Mouse (Mus musculus): Measurements from ENCODE around the gene Ifnab. TPM values are rescaled to one million over a fixed set of nuclear protein-coding genes. Genes with fewer than 3 reads are reported as not detected.

Ifnab gene
- total and polyA plus RNA-seq, 2 experiments from 2014 or later: not detected

DNA sequence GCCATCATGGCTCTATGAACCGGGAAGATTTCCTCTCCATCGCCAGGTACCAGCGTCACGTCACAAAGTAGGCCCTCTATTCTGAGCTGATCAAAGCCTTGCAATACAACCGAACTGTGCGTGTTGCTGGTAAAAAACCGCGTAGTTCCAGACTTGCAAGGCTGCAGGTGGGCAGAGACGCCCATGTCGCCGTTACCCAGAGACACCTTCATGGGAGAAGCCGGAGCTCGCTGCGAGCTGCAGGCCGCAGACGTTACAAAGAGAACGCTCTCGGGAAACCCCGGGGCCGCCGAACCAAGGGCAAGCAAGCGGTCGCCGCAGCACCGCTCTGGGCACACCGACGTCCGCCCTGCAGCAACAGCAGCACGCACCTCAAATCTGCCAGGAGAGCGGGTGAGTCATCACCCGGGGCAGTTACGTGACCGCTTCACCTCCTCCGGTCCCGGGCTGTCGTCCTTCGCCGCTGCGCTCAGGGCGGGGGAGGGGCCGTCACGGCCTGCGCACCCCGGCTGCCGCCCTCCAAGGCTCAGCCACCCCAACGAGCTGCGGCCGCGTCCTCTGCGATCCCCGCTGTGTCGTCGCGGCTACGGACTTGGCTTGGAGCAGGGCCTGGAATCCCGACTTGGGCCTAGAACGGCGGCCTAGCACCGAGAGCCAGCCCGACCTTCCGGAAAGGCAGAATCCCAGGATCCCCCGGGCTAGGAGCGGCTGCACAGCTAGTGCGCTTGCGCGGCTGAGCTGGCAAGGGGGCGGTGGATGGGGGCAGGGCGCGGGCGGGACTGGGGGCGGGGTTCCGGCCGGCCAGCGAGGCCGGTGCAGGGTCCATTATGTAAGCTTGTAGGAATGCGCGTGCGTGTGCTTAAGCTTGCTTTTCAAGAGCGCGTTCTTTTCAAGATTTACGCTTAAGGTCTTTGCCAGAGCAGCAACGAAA, 30.9 kb upstream of the Ifnab start, which contains the start of the genes Gm26566 and Klhl9:
Gene Gm26566, plus strand, starts transcription at position 15 of the 931 bp plus-strand sequence.
Gene Klhl9, minus strand, starts transcription at position 675 of the 931 bp plus-strand sequence.
- Histone ChIP-seq H3K27me3 (ENCODE audit: control insufficient read depth, insufficient read depth, low read length) (no peaks in the 10 kb centered on the region), H3K9ac (replicated peaks; ENCODE audit: low read depth, low read length) (peak within 1 kb of the TSS; percentile 98), H3K9me3 (replicated peaks; ENCODE audit: control insufficient read depth, low read length) (no peaks in the 10 kb centered on the region), H3K4me2 (ENCODE audit: low read depth, low read length) (peak within 1 kb of the TSS; percentile 83), H3K4me3 (ENCODE audit: low read depth, low read length) (peak within 1 kb of the TSS; percentile 85), H3K4me1 (ENCODE audit: control insufficient read depth, insufficient read depth) (peaks cover 9% of the 10 kb centered on the region), H3K36me3 (replicated peaks; ENCODE audit: control insufficient read depth, insufficient read depth, low read length) (peaks cover 8% of the 10 kb centered on the region), H3K27ac (ENCODE audit: low read depth) (peak within 1 kb of the TSS; percentile 98)
- TF ChIP-seq CTCF (IDR thresholded peaks at IDR 0.05; ENCODE audit: low read depth) (no peak), EP300 (IDR thresholded peaks at IDR 0.05; ENCODE audit: low read depth) (0 out of 2 replicates have a peak, but pooled peaks have one; percentile 55)
- WGBS: under 1% methylated on average over 80 of the region's 82 CpGs
- ATAC-seq (ENCODE audit: insufficient read depth, low read depth) (peak; percentile 98), DNase-seq (ENCODE audit: low spot score) (peak; percentile 97)

DNA sequence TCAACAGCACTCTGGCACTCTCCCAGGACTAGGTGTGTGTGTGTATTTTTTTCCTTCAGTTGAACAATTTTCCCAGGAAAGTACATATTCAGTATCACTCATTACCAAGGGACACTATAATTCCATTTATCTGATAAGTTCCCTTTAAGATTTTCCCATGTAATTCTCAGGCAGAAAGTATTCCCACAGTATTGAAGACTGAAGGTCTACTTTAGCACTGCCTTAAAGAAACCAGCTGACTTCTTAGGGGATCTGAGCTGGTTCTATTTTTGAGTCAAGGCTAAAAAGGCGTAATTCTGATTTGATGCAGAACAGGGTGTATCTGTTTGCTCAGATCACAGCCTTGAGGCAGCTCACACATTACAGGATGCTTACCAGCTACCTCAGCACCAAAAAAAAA, 27.6 kb upstream of the Ifnab start:
- no peak for DNase-seq (ENCODE audit: low spot score)
- WGBS: 10% methylated on average over 1 of the region's 1 CpGs
- Histone ChIP-seq H3K27ac (ENCODE audit: low read depth) (no peak overlapping the region), H3K4me3 (ENCODE audit: low read depth, low read length) (peak overlapping the region; percentile 85), H3K9ac (replicated peaks; ENCODE audit: low read depth, low read length) (peak overlapping the region; percentile 13; the same call in 1 of the 2 replicates), H3K4me2 (ENCODE audit: low read depth, low read length) (peak overlapping the region; percentile 83), H3K27me3 (ENCODE audit: control insufficient read depth, insufficient read depth, low read length) (no peaks in the 10 kb centered on the region), H3K4me1 (ENCODE audit: control insufficient read depth, insufficient read depth) (peaks cover 14% of the 10 kb centered on the region), H3K9me3 (replicated peaks; ENCODE audit: control insufficient read depth, low read length) (no peaks in the 10 kb centered on the region), H3K36me3 (replicated peaks; ENCODE audit: control insufficient read depth, insufficient read depth, low read length) (peaks cover 24% of the 10 kb centered on the region)
- ATAC-seq (ENCODE audit: insufficient read depth, low read depth): no peak
- TF ChIP-seq EP300 (IDR thresholded peaks at IDR 0.05; ENCODE audit: low read depth) (no peak), CTCF (IDR thresholded peaks at IDR 0.05; ENCODE audit: low read depth) (no peak)

DNA sequence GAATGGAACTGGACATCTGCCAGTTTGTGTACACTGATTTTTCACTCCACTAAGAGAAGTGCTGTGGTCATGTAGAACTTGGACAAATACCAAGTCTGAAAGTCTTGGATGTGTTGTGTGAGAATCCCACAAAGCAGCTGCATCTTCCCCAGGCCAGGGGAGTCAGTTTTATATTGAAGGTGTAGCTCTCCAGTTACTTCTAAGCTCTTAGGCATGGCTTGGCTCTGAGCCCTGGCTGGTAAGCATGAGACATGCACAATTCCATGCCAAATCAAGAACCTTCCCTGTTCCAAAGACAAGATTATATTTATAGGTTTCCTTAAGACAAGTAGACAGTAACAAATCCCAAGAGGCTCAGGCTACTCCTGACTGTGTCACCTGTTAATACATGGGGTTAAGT, 23.9 kb upstream of the Ifnab start:
- H3K27ac ChIP-seq (ENCODE audit: low read depth): no peak overlapping the region
- H3K4me3 ChIP-seq (ENCODE audit: low read depth, low read length): no peak overlapping the region
- no peak for TF ChIP-seq EP300 (IDR thresholded peaks at IDR 0.05; ENCODE audit: low read depth)
- no peak for TF ChIP-seq CTCF (IDR thresholded peaks at IDR 0.05; ENCODE audit: low read depth)
- peaks cover 11% of the 10 kb centered on the region for H3K4me1 ChIP-seq (ENCODE audit: control insufficient read depth, insufficient read depth)
- DNase-seq (ENCODE audit: low spot score) (no peak), ATAC-seq (ENCODE audit: insufficient read depth, low read depth) (no peak)
- H3K9ac ChIP-seq (replicated peaks; ENCODE audit: low read depth, low read length): no peak overlapping the region
- H3K9me3 ChIP-seq (replicated peaks; ENCODE audit: control insufficient read depth, low read length): no peaks in the 10 kb centered on the region
- peaks cover 20% of the 10 kb centered on the region for H3K36me3 ChIP-seq (replicated peaks; ENCODE audit: control insufficient read depth, insufficient read depth, low read length)
- no peaks in the 10 kb centered on the region for H3K27me3 ChIP-seq (ENCODE audit: control insufficient read depth, insufficient read depth, low read length)
- H3K4me2 ChIP-seq (ENCODE audit: low read depth, low read length): no peak overlapping the region

DNA sequence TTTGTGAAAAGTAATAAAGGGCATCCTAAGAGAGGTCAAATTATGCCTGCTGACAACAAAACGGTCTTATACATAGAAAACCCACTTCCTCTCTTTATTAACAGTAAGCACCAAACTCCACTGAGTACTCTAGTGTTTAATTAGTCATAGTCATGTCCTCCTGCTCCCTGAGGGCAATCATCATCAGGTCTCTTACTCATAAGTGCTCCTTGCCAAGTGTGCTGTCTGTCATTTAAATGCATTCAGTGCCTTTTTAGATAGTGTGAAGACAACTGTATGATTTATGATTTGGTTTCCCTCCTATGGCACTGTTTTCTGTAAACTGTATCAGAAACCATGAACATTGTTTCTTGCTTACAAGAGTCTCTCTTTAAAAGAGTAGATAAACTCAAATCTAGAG, 23.1 kb upstream of the Ifnab start:
- Histone ChIP-seq H3K4me2 (ENCODE audit: low read depth, low read length) (no peak overlapping the region), H3K36me3 (replicated peaks; ENCODE audit: control insufficient read depth, insufficient read depth, low read length) (peaks cover 19% of the 10 kb centered on the region; the same call in 1 of the 2 replicates), H3K27ac (ENCODE audit: low read depth) (no peak overlapping the region), H3K9me3 (replicated peaks; ENCODE audit: control insufficient read depth, low read length) (no peaks in the 10 kb centered on the region), H3K27me3 (ENCODE audit: control insufficient read depth, insufficient read depth, low read length) (no peaks in the 10 kb centered on the region), H3K4me3 (ENCODE audit: low read depth, low read length) (no peak overlapping the region), H3K4me1 (ENCODE audit: control insufficient read depth, insufficient read depth) (peaks cover 9% of the 10 kb centered on the region), H3K9ac (replicated peaks; ENCODE audit: low read depth, low read length) (no peak overlapping the region)
- no peak for DNase-seq (ENCODE audit: low spot score)
- TF ChIP-seq CTCF (IDR thresholded peaks at IDR 0.05; ENCODE audit: low read depth): no peak
- WGBS: 77% methylated on average over 1 of the region's 1 CpGs
- ATAC-seq (ENCODE audit: insufficient read depth, low read depth): no peak

DNA sequence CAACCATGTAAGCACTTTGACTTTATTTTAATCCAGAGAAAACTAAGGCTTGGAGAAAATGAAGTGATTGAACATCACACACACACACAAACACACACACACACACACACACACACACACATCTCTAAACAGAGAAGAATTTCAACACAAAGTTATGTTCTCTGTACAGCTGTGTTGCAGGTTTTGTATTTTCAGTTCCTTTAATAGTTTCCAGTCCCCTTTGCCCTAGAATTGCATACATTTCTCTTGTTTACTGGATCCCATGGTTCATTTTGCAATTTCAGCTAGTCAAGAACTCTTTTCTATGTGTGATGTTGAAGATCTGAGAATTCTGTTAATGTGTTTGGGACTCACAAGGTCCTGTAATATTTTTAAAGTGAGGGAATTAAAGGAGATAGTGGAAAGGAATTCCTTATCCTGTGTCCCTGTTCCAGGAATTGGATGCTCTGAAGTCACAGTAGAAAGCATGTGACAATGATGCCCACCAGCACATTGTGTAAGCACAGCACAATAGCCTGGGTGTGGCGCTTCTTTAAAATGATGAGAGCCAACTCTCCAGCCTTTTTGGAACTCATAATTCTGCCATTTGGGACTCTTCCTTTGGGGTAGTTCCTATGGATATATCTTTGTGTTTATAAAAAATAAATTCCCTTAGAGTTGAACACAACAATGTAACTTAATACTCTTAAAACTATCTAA, 16.1 kb upstream of the Ifnab start:
- no peak for ATAC-seq (ENCODE audit: insufficient read depth, low read depth)
- Histone ChIP-seq H3K4me2 (ENCODE audit: low read depth, low read length) (no peak overlapping the region), H3K4me3 (ENCODE audit: low read depth, low read length) (no peak overlapping the region), H3K9me3 (replicated peaks; ENCODE audit: control insufficient read depth, low read length) (no peaks in the 10 kb centered on the region), H3K4me1 (ENCODE audit: control insufficient read depth, insufficient read depth) (no peaks in the 10 kb centered on the region), H3K9ac (replicated peaks; ENCODE audit: low read depth, low read length) (no peak overlapping the region), H3K27ac (ENCODE audit: low read depth) (no peak overlapping the region), H3K27me3 (ENCODE audit: control insufficient read depth, insufficient read depth, low read length) (no peaks in the 10 kb centered on the region), H3K36me3 (replicated peaks; ENCODE audit: control insufficient read depth, insufficient read depth, low read length) (no peaks in the 10 kb centered on the region)
- DNase-seq (ENCODE audit: low spot score): no peak
- 95% methylated on average over 1 of the region's 1 CpGs for WGBS
- TF ChIP-seq EP300 (IDR thresholded peaks at IDR 0.05; ENCODE audit: low read depth) (no peak), CTCF (IDR thresholded peaks at IDR 0.05; ENCODE audit: low read depth) (no peak)
